Mouse (Mus musculus): Measurements from ENCODE around the gene Pip4k2a.

- no peak for TF ChIP-seq KAT2A (IDR thresholded peaks at IDR 0.05; ENCODE audit: insufficient replicate concordance, low read length)
- TF ChIP-seq GABPA (IDR thresholded peaks at IDR 0.05; ENCODE audit: insufficient replicate concordance, low read depth, low read length): no peak
- no peak for TF ChIP-seq CTCF (conservative IDR thresholded peaks at IDR 0.05 in 1 of 2, IDR thresholded peaks at IDR 0.05 in 1 of 2; ENCODE audit: low read depth in 2 of 2, low read length in 2 of 2)
- no peak for TF ChIP-seq USF1 (IDR thresholded peaks at IDR 0.05; ENCODE audit: low read depth, low read length)
- no peak for TF ChIP-seq POLR2A (IDR thresholded peaks at IDR 0.05; ENCODE audit: low read depth, low read length)
- TF ChIP-seq POLR2AphosphoS2 (IDR thresholded peaks at IDR 0.05; ENCODE audit: low read depth, low read length): no peak
- no peak for TF ChIP-seq MYC (IDR thresholded peaks at IDR 0.05; ENCODE audit: low read depth, low read length)
- no peak for TF ChIP-seq EP300 (IDR thresholded peaks at IDR 0.05; ENCODE audit: low read length)
- no peak for TF ChIP-seq MAFK (IDR thresholded peaks at IDR 0.05; ENCODE audit: insufficient replicate concordance, low read length)
- TF ChIP-seq PAX5 (IDR thresholded peaks at IDR 0.05; ENCODE audit: low read length): no peak
- no peak for TF ChIP-seq RCOR1 (conservative IDR thresholded peaks at IDR 0.05; ENCODE audit: low read depth, low read length)
- TF ChIP-seq ZKSCAN1 (IDR thresholded peaks at IDR 0.05; ENCODE audit: borderline replicate concordance, low read depth, low read length): no peak
- TF ChIP-seq ELF1 (IDR thresholded peaks at IDR 0.05; ENCODE audit: low read depth, low read length): no peak
Observed at GRCm38 (mm10) chr2:18799966-18800645, 197.8 kb downstream of the Pip4k2a start.

All from CH12.LX (cell line).